Mouse (Mus musculus): ENCODE results near the gene Egfr. TPM values are rescaled to one million over a fixed set of nuclear protein-coding genes. Genes with fewer than 3 reads are reported as not detected.
A peak's percentile ranks its signal among the peaks of the same experiment; 100 is the strongest.

Egfr gene
- polyA plus RNA-seq, 1 experiment from 2014 or later = 14.5 TPM

GRCm38 (mm10) chr11:16895441-16896356 is 143.7 kb downstream of the Egfr start:
- no peak overlapping the region for H3K9ac ChIP-seq (replicated peaks; ENCODE audit: low read depth)
- peak; percentile 46 for ATAC-seq
- H3K4me3 ChIP-seq (ENCODE audit: low read depth, low read length) = no peak overlapping the region
- H3K4me2 ChIP-seq (replicated peaks; ENCODE audit: low read depth, low read length) = no peak overlapping the region
- no peaks in the 10 kb centered on the region for H3K36me3 ChIP-seq (ENCODE audit: insufficient read depth, low read length)
- TF ChIP-seq EP300 (IDR thresholded peaks at IDR 0.05) = no peak
- no peak for TF ChIP-seq CTCF (IDR thresholded peaks at IDR 0.05)
- no peak overlapping the region for H3K27ac ChIP-seq (ENCODE audit: low read length)
- no peaks in the 10 kb centered on the region for H3K4me1 ChIP-seq (ENCODE audit: insufficient read depth, low read depth, low read length)
- no peaks in the 10 kb centered on the region for H3K27me3 ChIP-seq (replicated peaks; ENCODE audit: insufficient read depth, low read length)
- DNase-seq (ENCODE audit: low spot score) = peak; percentile 18
- 71% methylated on average over 13 of the region's 13 CpGs for WGBS
- no peaks in the 10 kb centered on the region for H3K9me3 ChIP-seq (ENCODE audit: low read length)

GRCm38 (mm10) chr11:16897681-16898080 is 145.7 kb downstream of the Egfr start:
- Histone ChIP-seq H3K4me3 (ENCODE audit: low read depth, low read length) (no peak overlapping the region), H3K4me1 (ENCODE audit: insufficient read depth, low read depth, low read length) (no peaks in the 10 kb centered on the region), H3K9ac (replicated peaks; ENCODE audit: low read depth) (no peak overlapping the region), H3K4me2 (replicated peaks; ENCODE audit: low read depth, low read length) (no peak overlapping the region), H3K36me3 (ENCODE audit: insufficient read depth, low read length) (no peaks in the 10 kb centered on the region), H3K27me3 (replicated peaks; ENCODE audit: insufficient read depth, low read length) (no peaks in the 10 kb centered on the region), H3K27ac (ENCODE audit: low read length) (no peak overlapping the region), H3K9me3 (ENCODE audit: low read length) (no peaks in the 10 kb centered on the region)
- DNase-seq (ENCODE audit: low spot score) (no peak), ATAC-seq (no peak)
- no peak for TF ChIP-seq CTCF (IDR thresholded peaks at IDR 0.05)
- TF ChIP-seq EP300 (IDR thresholded peaks at IDR 0.05) = no peak
- WGBS = 86% methylated on average over 2 of the region's 2 CpGs

GRCm38 (mm10) chr11:16900182-16900581 is 148.2 kb downstream of the Egfr start:
- TF ChIP-seq CTCF (IDR thresholded peaks at IDR 0.05) = no peak
- TF ChIP-seq EP300 (IDR thresholded peaks at IDR 0.05) = no peak
- Histone ChIP-seq H3K27ac (ENCODE audit: low read length) (no peak overlapping the region), H3K4me2 (replicated peaks; ENCODE audit: low read depth, low read length) (no peak overlapping the region), H3K9me3 (ENCODE audit: low read length) (no peaks in the 10 kb centered on the region), H3K36me3 (ENCODE audit: insufficient read depth, low read length) (no peaks in the 10 kb centered on the region), H3K9ac (replicated peaks; ENCODE audit: low read depth) (no peak overlapping the region), H3K27me3 (replicated peaks; ENCODE audit: insufficient read depth, low read length) (no peaks in the 10 kb centered on the region), H3K4me1 (ENCODE audit: insufficient read depth, low read depth, low read length) (no peaks in the 10 kb centered on the region), H3K4me3 (ENCODE audit: low read depth, low read length) (no peak overlapping the region)
- 69% methylated on average over 1 of the region's 1 CpGs for WGBS
- DNase-seq (ENCODE audit: low spot score) = no peak
- ATAC-seq = no peak

GRCm38 (mm10) chr11:16900653-16901416 is 148.8 kb downstream of the Egfr start:
- H3K27ac ChIP-seq (ENCODE audit: low read length) = no peak overlapping the region
- H3K4me1 ChIP-seq (ENCODE audit: insufficient read depth, low read depth, low read length) = no peaks in the 10 kb centered on the region

GRCm38 (mm10) chr11:16904302-16905011 is 152.5 kb downstream of the Egfr start:
- Histone ChIP-seq H3K4me1 (ENCODE audit: insufficient read depth, low read depth, low read length) (no peaks in the 10 kb centered on the region), H3K9ac (replicated peaks; ENCODE audit: low read depth) (no peak overlapping the region), H3K4me2 (replicated peaks; ENCODE audit: low read depth, low read length) (no peak overlapping the region), H3K4me3 (ENCODE audit: low read depth, low read length) (no peak overlapping the region), H3K36me3 (ENCODE audit: insufficient read depth, low read length) (no peaks in the 10 kb centered on the region), H3K9me3 (ENCODE audit: low read length) (no peaks in the 10 kb centered on the region), H3K27ac (ENCODE audit: low read length) (no peak overlapping the region), H3K27me3 (replicated peaks; ENCODE audit: insufficient read depth, low read length) (no peaks in the 10 kb centered on the region)
- no peak for TF ChIP-seq CTCF (IDR thresholded peaks at IDR 0.05)
- no peak for TF ChIP-seq EP300 (IDR thresholded peaks at IDR 0.05)
- peak; percentile 28 for DNase-seq (ENCODE audit: low spot score)
- ATAC-seq = peak; percentile 46; the same call in 1 of the 2 replicates
- 73% methylated on average over 8 of the region's 8 CpGs for WGBS

More at GRCm38 (mm10) chr11:16900653-16901416, 148.8 kb downstream of the Egfr start:
- 49% methylated on average over 8 of the region's 8 CpGs for WGBS
- DNase-seq (ENCODE audit: low spot score) = no peak
- TF ChIP-seq CTCF (IDR thresholded peaks at IDR 0.05) = no peak
- no peak for TF ChIP-seq EP300 (IDR thresholded peaks at IDR 0.05)
- Histone ChIP-seq H3K4me2 (replicated peaks; ENCODE audit: low read depth, low read length) (no peak overlapping the region), H3K4me3 (ENCODE audit: low read depth, low read length) (no peak overlapping the region), H3K9ac (replicated peaks; ENCODE audit: low read depth) (no peak overlapping the region), H3K9me3 (ENCODE audit: low read length) (no peaks in the 10 kb centered on the region), H3K27me3 (replicated peaks; ENCODE audit: insufficient read depth, low read length) (no peaks in the 10 kb centered on the region), H3K36me3 (ENCODE audit: insufficient read depth, low read length) (no peaks in the 10 kb centered on the region)
- no peak for ATAC-seq

GRCm38 (mm10) chr11:16905012-16905332 is 153.0 kb downstream of the Egfr start:
- no peaks in the 10 kb centered on the region for H3K4me1 ChIP-seq (ENCODE audit: insufficient read depth, low read depth, low read length)
- TF ChIP-seq EP300 (IDR thresholded peaks at IDR 0.05) (no peak), CTCF (IDR thresholded peaks at IDR 0.05) (no peak)
- ATAC-seq = no peak
- H3K4me2 ChIP-seq (replicated peaks; ENCODE audit: low read depth, low read length) = no peak overlapping the region
- 49% methylated on average over 3 of the region's 3 CpGs for WGBS
- no peaks in the 10 kb centered on the region for H3K36me3 ChIP-seq (ENCODE audit: insufficient read depth, low read length)
- H3K4me3 ChIP-seq (ENCODE audit: low read depth, low read length) = no peak overlapping the region
- DNase-seq (ENCODE audit: low spot score) = no peak
- no peak overlapping the region for H3K9ac ChIP-seq (replicated peaks; ENCODE audit: low read depth)
- no peak overlapping the region for H3K27ac ChIP-seq (ENCODE audit: low read length)
- H3K27me3 ChIP-seq (replicated peaks; ENCODE audit: insufficient read depth, low read length) = no peaks in the 10 kb centered on the region
- H3K9me3 ChIP-seq (ENCODE audit: low read length) = no peaks in the 10 kb centered on the region

Data from lung, postnatal 0 days (tissue).